Mouse (Mus musculus) cerebellum, postnatal 10 days (tissue): ENCODE measurements at regions not wholly inside any gene's neighbourhood (a gene's known extent, or its start where the extent isn't known, plus 50 kb on each side); places are given as distances from the start of the nearest gene placed in this dataset.
A peak's percentile ranks its signal among the peaks of the same experiment; 100 is the strongest.

ENCODE experiments used
- DNase-seq, 2 experiments: peaks; one replicate each; pipeline ENCODE4 v3.0.0; 2021; ENCODE audit warnings: mixed read lengths in 2 of 2

GRCm38 (mm10) chr4:105912296-105912695, 122.6 kb downstream of the Gm12728 start:
- DNase-seq, result no peak

DNA sequence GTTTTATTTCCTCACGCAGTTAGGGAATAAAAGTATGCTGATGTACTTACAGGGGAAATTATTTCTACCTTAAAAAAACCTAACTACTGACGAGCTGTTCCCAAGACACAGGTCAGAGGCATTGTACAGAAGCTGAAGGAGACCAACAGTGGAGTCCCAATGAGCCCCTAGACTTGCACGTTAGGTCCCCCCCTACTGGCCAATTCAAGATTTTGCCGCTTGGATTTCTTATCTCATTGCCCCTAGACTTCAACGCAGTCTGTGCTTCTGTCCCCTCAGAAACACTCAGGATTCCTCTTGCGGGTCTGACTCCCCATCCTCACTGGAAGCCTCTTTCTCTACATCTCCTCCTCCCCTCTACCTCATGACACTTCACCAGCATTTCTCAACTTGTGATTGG, 125.3 kb downstream of the Gm12728 start:
- peak; percentile 60 to 75 for DNase-seq

DNA sequence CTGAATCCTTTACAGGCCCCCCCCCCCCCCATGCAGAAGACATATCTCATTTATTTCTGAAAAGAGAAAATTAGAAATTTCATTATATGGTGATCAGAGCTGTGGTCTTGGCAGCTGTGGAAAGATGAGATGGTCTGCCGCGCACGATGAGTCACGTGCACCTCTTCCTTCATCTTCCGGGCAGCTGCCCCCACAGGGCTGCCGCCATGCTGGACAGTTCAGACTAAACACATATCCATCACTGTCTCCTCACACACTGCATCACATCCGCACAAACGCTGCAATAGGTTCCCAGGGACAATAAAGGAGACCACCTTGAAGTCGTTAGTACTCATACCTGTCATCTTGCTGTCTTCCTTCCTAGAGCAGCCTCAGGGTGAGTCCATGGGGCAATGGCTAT, 126.6 kb downstream of the Gm12728 start:
- DNase-seq, result no peak

- no peak for DNase-seq
These were observed 135.2 kb downstream of the Gm12728 start for GRCm38 (mm10) chr4:105924781-105925382.

- no peak for DNase-seq
These were observed 135.8 kb downstream of the Gm12728 start for GRCm38 (mm10) chr4:105925506-105925905.

DNA sequence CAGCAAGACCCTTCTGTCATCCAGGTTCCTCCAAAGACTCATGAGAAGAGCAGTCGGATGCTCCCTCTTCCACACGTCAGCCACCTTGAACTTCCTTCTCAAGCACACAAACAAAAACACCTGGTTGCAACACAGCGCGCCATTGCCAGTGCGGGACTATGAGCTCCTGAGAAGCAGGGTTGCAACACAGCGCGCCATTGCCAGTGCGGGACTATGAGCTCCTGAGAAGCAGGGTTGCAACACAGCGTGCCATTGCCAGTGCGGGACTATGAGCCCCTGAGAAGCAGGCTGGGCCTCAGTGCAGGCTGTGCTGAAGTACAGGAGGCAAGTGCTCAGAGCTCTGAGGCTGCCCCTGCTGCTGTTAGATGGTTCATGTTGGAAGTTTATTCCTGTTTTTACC, 140.0 kb downstream of the Gm12728 start:
- DNase-seq, result no peak

GRCm38 (mm10) chr4:105934971-105935370, 145.3 kb downstream of the Gm12728 start:
- no peak for DNase-seq

DNA sequence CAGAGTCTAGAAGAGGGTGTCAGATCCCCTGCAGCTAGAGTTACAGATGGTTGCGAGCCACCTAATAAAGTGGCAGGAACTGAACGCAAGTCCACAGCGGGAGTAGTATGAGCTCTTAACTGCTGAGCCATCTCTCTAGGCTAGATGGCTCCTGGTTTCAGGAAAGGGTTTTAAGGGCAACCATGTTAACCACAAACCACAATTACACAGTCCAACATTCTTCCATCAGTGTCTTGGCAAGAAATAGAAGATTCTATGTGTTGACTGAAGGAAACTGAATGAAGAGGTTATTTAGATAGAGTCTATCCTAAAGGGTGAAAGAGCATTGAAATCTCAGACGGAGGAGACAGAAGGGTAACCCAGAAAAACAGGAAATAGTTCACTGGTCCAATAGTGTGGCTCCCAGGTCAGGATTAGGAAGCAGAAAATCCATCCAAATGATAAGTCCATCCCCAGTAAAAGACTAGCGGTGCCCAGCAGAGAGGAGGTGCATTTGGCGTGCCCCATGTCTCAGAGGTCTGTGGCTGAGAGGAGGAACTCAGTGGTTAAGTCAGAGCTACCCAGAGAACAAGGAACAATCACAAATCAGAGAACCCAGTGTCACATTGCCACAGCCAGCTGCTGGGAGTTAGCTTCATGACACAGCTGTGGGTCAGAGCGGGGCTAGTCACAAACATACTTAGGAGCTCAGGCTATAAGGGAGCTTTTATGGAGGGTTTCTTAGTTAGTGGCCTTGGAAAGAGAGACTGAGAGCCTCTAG, 147.3 kb downstream of the Gm12728 start:
- DNase-seq, result no peak

GRCm38 (mm10) chr4:105937587-105937986, 147.9 kb downstream of the Gm12728 start:
- DNase-seq, result no peak

- DNase-seq, result no peak
These were observed 149.2 kb downstream of the Gm12728 start for GRCm38 (mm10) chr4:105938886-105939285.

DNA sequence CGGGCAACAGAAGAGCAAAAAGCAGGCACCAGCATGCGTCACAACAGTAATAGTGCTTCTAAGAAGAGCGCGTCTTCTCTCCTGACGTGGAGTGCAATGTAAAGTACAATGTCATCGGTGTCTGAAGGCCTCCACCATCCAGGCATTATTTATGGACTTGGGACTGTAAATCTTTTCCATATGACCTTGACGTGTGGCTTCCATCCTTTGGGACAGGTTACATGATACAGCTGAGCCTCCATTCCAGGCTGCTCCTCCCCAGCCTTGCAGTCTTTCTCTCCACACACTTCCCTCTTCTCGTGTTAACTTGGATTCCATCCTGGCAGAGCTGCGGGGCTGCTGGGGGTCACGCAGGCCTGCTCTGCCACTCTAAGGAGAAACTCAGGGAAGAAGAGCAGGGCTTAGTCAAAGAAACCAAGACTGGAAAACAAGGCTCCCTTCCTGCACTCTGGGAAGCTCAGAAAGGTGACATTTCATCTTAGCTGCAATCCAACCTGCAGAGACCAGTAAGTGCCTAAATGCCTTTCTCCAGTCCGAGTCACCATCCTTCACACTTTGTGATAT, 150.0 kb downstream of the Gm12728 start:
- no peak for DNase-seq

DNA sequence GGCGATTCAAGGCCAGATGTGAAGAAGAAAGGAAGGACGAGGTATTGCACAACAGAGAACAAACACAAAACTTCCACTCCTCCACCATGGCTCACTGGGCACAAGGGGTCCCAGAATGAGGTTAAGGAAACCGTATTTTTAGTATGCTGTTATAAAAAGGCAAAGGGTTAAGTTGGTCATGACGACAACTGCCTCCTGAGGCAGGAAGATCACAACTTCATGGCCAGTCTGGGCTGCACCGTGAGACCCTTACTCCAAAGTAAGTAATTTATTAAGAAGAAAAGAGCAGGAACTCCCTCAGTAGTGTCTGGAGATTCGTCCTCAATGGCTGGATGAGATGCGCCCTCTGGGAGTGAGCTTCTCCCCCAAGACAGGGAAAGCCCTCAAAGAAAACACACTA, 151.2 kb downstream of the Gm12728 start:
- DNase-seq, result no peak

- peak; percentile 77 to 80 for DNase-seq
These were observed 152.1 kb downstream of the Gm12728 start for GRCm38 (mm10) chr4:105941785-105942184.

DNA sequence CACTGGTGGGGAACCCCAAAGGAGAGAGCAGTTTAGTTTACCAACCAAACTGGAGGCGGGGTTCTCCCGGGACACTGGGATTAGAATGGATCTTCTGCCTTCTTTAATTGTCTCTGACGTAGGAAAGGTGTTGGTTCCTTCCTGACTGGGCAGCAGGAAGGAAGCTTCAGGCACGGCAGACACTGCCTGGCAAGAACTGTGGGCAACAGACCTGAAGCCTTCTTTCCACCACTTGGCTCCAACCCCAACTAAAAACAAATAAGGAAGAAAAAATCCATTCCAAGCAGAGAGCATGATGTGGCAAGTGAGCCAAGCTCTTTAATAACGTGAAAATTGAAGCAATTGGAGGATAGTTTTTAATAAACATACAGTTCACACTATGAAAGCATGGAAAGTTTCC, 155.3 kb downstream of the Gm12728 start:
- no peak for DNase-seq

DNA sequence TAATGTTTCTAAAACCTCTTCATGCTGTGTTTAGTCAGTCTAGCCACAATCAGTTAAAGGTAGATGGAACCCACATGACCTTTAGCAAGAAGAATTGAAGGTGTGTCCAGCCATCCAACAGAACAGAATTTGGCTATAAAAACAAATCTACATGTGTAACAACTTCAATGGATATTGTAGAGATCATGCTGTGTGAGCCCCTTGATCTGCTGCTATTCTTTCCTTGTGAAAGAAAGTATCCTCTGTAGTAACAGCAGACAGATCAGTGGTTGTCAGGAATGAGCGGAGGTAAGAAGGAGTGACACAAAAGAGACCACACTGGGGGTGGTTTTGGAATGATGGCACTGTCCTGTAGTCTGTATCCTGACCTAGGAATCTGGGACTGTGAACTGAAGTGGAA, 156.3 kb downstream of the Gm12728 start:
- DNase-seq, result no peak

GRCm38 (mm10) chr4:105948326-105948725, 158.7 kb downstream of the Gm12728 start:
- no peak for DNase-seq

- no peak for DNase-seq
These were observed 162.7 kb downstream of the Gm12728 start for GRCm38 (mm10) chr4:105952406-105952805.

GRCm38 (mm10) chr4:105956516-105956915, 166.8 kb downstream of the Gm12728 start:
- DNase-seq, result no peak

DNA sequence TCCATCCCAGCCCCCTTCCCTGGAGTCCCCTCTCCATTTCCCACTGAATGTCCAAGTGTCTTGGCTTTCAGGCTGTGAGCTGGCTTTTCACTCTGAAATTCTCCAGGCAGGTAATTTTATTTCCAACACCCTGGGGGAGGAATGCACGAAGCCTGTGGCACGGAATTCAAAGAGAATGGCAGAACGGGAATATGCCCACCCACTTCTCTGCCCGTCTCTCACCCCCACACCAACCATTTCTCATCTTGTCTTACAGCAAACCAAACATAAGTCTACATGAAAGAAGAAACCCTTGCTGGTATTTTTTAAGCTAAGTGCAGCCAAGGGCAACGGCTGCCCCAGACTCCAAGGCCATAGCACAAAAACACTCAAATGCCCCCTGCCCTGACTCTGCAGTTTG, 168.7 kb downstream of the Gm12728 start:
- DNase-seq, result no peak

DNA sequence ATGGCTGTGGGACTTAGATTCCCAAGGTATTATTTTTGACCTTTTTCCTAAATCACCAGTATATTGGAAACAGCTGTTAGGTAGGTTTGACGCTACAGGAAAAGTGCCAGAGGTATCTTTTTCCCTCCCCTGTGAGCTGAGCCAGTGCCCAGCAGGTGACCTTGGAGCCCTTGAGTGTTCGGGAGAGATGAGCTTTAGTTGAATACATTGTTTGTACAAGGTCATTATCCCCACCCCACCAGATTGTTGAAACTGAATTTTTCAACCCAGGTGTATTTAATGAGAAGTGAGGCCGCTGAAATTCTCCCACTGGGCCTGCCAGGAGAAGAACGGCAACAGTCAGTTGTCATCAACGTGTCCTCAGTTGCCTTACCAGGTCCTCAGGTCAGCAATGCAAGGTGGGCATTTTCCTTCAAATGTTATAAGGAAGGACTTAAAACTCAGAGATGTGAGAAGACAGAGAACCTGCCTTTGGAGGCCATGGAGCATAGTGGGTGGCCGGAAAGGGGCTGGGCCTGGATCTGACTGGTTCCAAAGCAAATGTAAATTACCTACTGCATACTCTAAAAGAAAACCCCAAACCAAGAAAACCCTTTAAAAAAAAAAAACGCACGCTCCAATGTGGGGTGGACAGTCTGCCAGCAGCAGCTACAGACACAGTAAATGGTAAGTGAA, 172.2 kb downstream of the Gm12728 start:
- no peak for DNase-seq

GRCm38 (mm10) chr4:105962542-105962941, 172.9 kb downstream of the Gm12728 start:
- DNase-seq, result no peak

DNA sequence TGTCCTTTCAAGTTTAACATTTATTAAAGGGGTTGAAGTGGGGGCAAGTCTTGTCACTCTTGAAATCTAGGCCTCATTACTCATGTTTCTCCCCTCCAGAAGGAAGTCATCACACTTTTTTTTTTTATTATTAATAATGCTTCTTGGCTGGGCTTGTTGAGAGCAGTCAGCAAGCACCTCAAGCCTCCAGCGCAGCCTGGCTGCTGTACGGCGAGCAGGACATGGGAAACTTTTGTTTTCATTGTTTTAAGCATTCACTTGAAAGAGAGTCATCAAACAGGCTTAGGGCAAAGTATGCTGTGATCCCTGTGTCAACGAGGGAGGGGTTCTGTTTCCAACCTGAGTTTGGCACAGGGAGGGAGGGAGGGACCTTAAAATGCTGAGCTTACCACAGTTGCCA, 178.7 kb downstream of the Gm12728 start:
- DNase-seq, result no peak

GRCm38 (mm10) chr4:105969628-105970027, 180.0 kb downstream of the Gm12728 start:
- peak in 1 of 2 experiments; percentile 13 for DNase-seq

DNA sequence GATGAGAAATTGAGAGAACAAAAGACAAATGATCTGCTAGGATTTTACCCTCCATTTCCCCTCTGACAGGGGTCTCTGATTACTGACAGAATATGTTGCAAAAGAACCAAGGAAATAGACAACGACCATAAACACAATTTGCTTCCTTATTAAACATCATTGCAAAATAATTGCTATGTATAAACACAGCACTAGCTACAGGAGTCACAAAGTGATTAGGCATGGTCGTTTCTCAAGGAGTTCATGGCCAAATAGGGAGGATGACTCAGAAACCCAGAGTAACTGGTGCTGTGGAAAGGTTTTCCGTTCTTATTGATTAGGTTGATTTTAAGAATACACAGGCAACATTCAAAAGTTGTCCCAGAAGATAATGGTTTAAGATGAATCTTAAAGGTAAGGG, 180.4 kb downstream of the Gm12728 start:
- no peak for DNase-seq
